Mouse (Mus musculus) hindbrain, postnatal 0 days (tissue): Measurements from ENCODE around the gene Sgca. TPM values are rescaled to one million over a fixed set of nuclear protein-coding genes. Genes with fewer than 3 reads are reported as not detected.

ENCODE experiments used
- ATAC-seq: fragments of 200-750 bp; cut with Nextera tagmentation; 2 replicates; pipeline ENCODE4 v1.8.0; 2017; ENCODE audit warnings: mild to moderate bottlenecking, moderate TSS enrichment, moderate library complexity
- DNase-seq: peaks from one replicate; pipeline ENCODE4 v3.0.0-alpha.2; 2015; ENCODE audit warnings: low spot score
- H3K27ac ChIP-seq: fragments of 300-500 bp; sonication (generic); 2 replicates; pipeline ENCODE4 v1.5.1; 2014; ENCODE audit warnings: mild to moderate bottlenecking
- H3K27me3 ChIP-seq: fragments of 300-500 bp; sonication (generic); 2 replicates; pipeline ENCODE4 v1.6.1; 2014; ENCODE audit warnings: low read length, mixed read lengths; ENCODE audit not compliant: insufficient read depth
- H3K36me3 ChIP-seq: fragments of 300-500 bp; sonication (generic); 2 replicates; pipeline ENCODE4 v1.6.1; 2014; ENCODE audit warnings: low read length, mixed read lengths; ENCODE audit not compliant: insufficient read depth
- H3K4me1 ChIP-seq: fragments of 300-500 bp; sonication (generic); 2 replicates; pipeline ENCODE4 v1.6.1; 2014; ENCODE audit warnings: antibody characterized with exemption, low read length, mixed read lengths; ENCODE audit not compliant: insufficient read depth
- H3K4me2 ChIP-seq: fragments of 300-500 bp; sonication (generic); 2 replicates; pipeline ENCODE4 v1.6.1; 2014; ENCODE audit warnings: low read depth, mild to moderate bottlenecking, low read length, moderate library complexity, mixed read lengths
- H3K4me3 ChIP-seq: fragments of 300-500 bp; sonication (generic); 2 replicates; pipeline ENCODE4 v1.5.1; 2014; ENCODE audit warnings: low read length
- H3K9ac ChIP-seq: fragments of 300-500 bp; sonication (generic); replicated peaks from 2 replicates; pipeline ENCODE4 v1.6.1; 2014; ENCODE audit warnings: mild to moderate bottlenecking, low read length, moderate library complexity, mixed read lengths
- H3K9me3 ChIP-seq: fragments of 300-500 bp; sonication (generic); 2 replicates; pipeline ENCODE4 v1.6.1; 2016; ENCODE audit warnings: low read length, mixed read lengths
- CTCF ChIP-seq: IDR thresholded peaks from 2 replicates; pipeline ENCODE4 v1.5.1; 2016; ENCODE audit warnings: antibody characterized with exemption, control low read depth, low read depth
- WGBS: fragments of 180-500 bp; shearing (Covaris S2); extraction: QIAGEN DNeasy Blood & Tissue Kit; methylation state at CpG from one replicate; pipeline ENCODE4 v1.1.7; 2014; 5-methylcytosine and 5-hydroxymethylcytosine counted together
- polyA plus RNA-seq: library from polyadenylated mRNA; unstranded; fragments of >200 nt; fragmentation: Nextera tagmentation; extraction: Ambion mirVana; gene quantifications from 2 replicates; pipeline ENCODE4 v1.2.1, GENCODE M21; 2015
- total RNA-seq: library from RNA; depleted of rRNA; stranded (reverse); fragments of >200 nt; gene quantifications from 2 replicates; pipeline ENCODE4 v1.2.3, GENCODE M21; 2014

The Sgca gene
- total and polyA plus RNA-seq, 2 experiments from 2014 or later: 0.26 to 0.52 TPM

- no peak for TF ChIP-seq CTCF
- under 1% methylated on average over 91 of the region's 99 CpGs for WGBS
- Histone ChIP-seq H3K4me3 (peak overlapping the region; percentile 74), H3K9me3 (no peaks in the 10 kb centered on the region), H3K36me3 (peaks cover 6% of the 10 kb centered on the region), H3K4me1 (peaks cover 52% of the 10 kb centered on the region), H3K4me2 (peak overlapping the region; percentile 99), H3K27ac (peak overlapping the region; percentile 89), H3K9ac (peak overlapping the region; percentile 85), H3K27me3 (no peaks in the 10 kb centered on the region)
- peak; percentile 60 for DNase-seq
- no peak for ATAC-seq
Measured at GRCm38 (mm10) chr11:94991641-94992479, 15.7 kb upstream of the Sgca start.

DNA sequence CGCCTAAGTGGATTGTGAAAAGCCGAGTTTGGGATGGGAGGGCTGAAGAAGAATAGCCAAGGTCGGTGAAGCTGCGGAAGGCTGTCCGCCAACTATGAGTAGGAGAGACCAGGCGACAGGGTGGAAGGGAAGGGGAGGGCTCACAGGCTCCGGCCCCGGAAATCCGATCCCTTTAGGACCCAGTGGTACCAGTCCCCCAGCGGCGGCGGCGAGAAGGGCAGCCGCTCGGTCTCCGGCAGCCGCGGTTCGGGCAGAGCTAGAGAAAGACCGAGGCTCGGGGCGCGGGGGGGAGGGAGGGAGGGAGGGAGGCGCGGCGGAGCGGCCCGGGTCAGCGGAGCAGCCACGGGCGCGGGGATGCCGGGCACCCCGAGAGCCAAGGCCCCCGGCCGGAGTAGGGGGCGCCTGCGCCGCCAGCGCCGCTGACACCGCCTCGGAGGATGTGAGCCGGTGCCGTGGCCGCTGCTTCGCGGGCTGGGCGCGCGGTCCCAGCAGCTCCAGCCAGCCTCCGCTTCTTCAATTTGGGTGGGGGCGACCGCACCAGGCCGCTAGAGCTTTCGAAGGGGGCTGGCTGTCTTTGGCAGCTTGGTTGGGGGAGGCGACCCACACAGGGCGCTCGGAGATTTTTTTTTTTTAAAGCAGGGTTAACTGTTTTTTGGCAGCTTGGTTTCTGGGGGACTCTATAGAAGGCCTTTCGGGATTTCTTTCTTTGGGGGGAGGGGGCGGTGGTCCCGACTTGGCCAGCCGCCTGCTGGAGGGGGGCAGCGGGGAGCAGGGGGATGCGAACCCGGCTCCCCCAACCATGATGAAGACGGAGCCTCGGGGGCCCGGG, 14.8 kb upstream of the Sgca start, which contains the start of gene Ppp1r9b:
Gene Ppp1r9b, plus strand, starts transcription at position 287 of the 829 bp plus-strand sequence.
- peak; percentile 93 for DNase-seq
- TF ChIP-seq CTCF: peak; percentile 79
- H3K9ac ChIP-seq: peak within 1 kb of the TSS; percentile 85
- no peaks in the 10 kb centered on the region for H3K9me3 ChIP-seq
- H3K4me2 ChIP-seq: peak within 1 kb of the TSS; percentile 99
- H3K27me3 ChIP-seq: no peaks in the 10 kb centered on the region
- ATAC-seq: peak; percentile 87
- no peaks in the 10 kb centered on the region for H3K36me3 ChIP-seq
- peak within 1 kb of the TSS; percentile 89 for H3K27ac ChIP-seq
- WGBS: 2% methylated on average over 60 of the region's 69 CpGs
- peaks cover 48% of the 10 kb centered on the region for H3K4me1 ChIP-seq
- H3K4me3 ChIP-seq: peak within 1 kb of the TSS; percentile 74

GRCm38 (mm10) chr11:94990102-94990748, 14.1 kb upstream of the Sgca start:
- Histone ChIP-seq H3K9ac (peak overlapping the region; percentile 85), H3K9me3 (no peaks in the 10 kb centered on the region), H3K4me3 (peak overlapping the region; percentile 74), H3K27me3 (no peaks in the 10 kb centered on the region), H3K27ac (peak overlapping the region; percentile 89), H3K36me3 (no peaks in the 10 kb centered on the region), H3K4me1 (peaks cover 43% of the 10 kb centered on the region), H3K4me2 (peak overlapping the region; percentile 99)
- 41% methylated on average over 6 of the region's 6 CpGs for WGBS
- DNase-seq (no peak), ATAC-seq (no peak)
- TF ChIP-seq CTCF: no peak

- H3K4me3 ChIP-seq: peak overlapping the region; percentile 74
- peaks cover 37% of the 10 kb centered on the region for H3K4me1 ChIP-seq
- peak overlapping the region; percentile 85 for H3K9ac ChIP-seq
- H3K9me3 ChIP-seq: no peaks in the 10 kb centered on the region
- WGBS: under 1% methylated on average over 12 of the region's 12 CpGs
- TF ChIP-seq CTCF: no peak
- H3K36me3 ChIP-seq: no peaks in the 10 kb centered on the region
- peak overlapping the region; percentile 99 for H3K4me2 ChIP-seq
- peak overlapping the region; percentile 89 for H3K27ac ChIP-seq
- H3K27me3 ChIP-seq: no peaks in the 10 kb centered on the region
- peak; percentile 71 for ATAC-seq
- peak; percentile 94 for DNase-seq
Measured at GRCm38 (mm10) chr11:94989562-94990017, 13.5 kb upstream of the Sgca start.

DNA sequence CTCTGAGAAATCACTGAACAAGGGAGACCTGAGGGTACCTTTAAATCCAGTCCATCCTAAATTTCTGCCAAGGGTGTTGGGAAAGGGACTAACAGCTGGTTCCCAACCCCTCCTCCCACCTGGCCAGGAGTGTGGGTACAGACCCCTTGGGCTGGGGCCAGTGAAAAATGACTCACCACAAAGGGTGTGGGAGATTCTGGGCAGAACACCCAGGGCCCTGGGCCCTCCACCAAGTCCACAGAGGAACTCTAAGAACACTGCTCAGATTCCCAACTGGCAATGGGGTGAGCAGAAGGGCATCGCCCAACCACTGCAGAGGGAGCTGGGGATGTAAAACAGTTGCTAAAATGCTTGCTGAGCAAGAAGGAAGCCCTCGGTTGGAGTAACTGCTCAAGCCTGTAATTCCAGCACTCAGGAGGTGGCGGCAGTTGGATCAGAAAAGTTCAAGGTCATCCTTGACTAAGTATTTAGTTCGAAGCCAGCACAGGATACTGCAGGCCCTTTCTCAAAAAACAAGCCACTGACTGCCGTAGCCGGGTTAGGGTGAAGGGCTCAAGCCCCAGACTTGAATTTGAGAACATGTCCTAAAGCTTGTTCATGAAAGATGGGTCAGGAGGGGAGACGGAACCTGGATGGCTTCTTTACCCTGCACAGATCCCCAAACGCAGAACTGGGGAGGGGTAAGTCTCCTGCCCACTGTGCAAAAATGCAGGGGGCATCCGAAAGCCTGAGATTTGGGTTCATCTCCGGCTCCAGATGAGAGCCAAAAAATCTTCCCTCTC, 12.8 kb upstream of the Sgca start:
- H3K4me3 ChIP-seq: peak overlapping the region; percentile 74
- ATAC-seq: no peak
- no peak for DNase-seq
- peak overlapping the region; percentile 89 for H3K27ac ChIP-seq
- H3K27me3 ChIP-seq: no peaks in the 10 kb centered on the region
- H3K36me3 ChIP-seq: no peaks in the 10 kb centered on the region
- WGBS: 13% methylated on average over 10 of the region's 10 CpGs
- no peaks in the 10 kb centered on the region for H3K9me3 ChIP-seq
- TF ChIP-seq CTCF: no peak
- peaks cover 32% of the 10 kb centered on the region for H3K4me1 ChIP-seq
- H3K9ac ChIP-seq: peak overlapping the region; percentile 85
- H3K4me2 ChIP-seq: peak overlapping the region; percentile 99

- no peak overlapping the region for H3K9ac ChIP-seq
- 71% methylated on average over 8 of the region's 8 CpGs for WGBS
- H3K9me3 ChIP-seq: no peaks in the 10 kb centered on the region
- H3K4me1 ChIP-seq: peaks cover 23% of the 10 kb centered on the region
- TF ChIP-seq CTCF: no peak
- no peak overlapping the region for H3K27ac ChIP-seq
- H3K4me2 ChIP-seq: no peak overlapping the region
- ATAC-seq (no peak), DNase-seq (no peak)
- H3K27me3 ChIP-seq: no peaks in the 10 kb centered on the region
- no peaks in the 10 kb centered on the region for H3K36me3 ChIP-seq
- H3K4me3 ChIP-seq: no peak overlapping the region
Measured at GRCm38 (mm10) chr11:94987851-94988250, 11.7 kb upstream of the Sgca start.
